In the genomic region with DNA sequence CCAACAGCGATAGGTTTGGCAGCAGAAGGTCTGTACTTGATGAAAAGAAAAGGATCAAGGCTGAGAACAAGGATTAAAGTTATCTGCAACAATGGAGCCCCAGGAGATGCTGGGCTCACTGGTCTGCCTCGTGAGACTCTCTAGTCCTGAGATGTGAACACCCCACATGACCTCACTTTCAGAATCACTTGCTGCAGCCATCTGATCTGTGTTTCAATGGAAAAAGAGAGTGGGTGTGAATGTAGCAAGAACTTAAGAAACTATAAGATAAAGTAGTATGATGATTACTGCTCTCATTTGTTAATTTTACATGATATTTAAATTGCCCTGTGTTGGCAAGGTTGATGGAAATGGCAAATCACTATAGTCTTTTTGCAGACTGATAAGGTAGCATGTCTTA, we compare ENCODE assay signal across 23 mouse cellular contexts. TPM values are rescaled to one million over a fixed set of nuclear protein-coding genes. Genes with fewer than 3 reads are reported as not detected.
DNase-seq lines count a peak whose midpoint lies in the region; ATAC-seq and TF ChIP-seq lines count a peak whose summit lies in the region.
"Had no signal": no experiment of that assay in that cellular context is flagged by ENCODE, and none has a peak within 500 bp of the region (broad histone marks: within the 10 kb centered on the region; RNA-seq: fewer than 3 reads in every experiment).

No protein-coding gene starts in this region.

- ATAC-seq in megakaryocyte-erythroid progenitor cell, adult 5-6 weeks (replicated peaks; ENCODE audit: low FRiP score, low TSS enrichment, poor library complexity, severe bottlenecking), result no peak
- no peak for ATAC-seq in stomach, postnatal 0 days (ENCODE audit: low FRiP score, low TSS enrichment)
- ATAC-seq in forebrain, embryonic 14.5 days, result no peak
- ATAC-seq: forebrain, embryonic 15.5 days; forebrain, postnatal 0 days had no signal

- WGBS in stomach, postnatal 0 days, result 79% methylated on average over 2 of the region's 2 CpGs
- WGBS in forebrain, embryonic 14.5 days, result 71% methylated on average over 2 of the region's 2 CpGs

- H3K9me3 ChIP-seq in CH12.LX (replicated peaks; ENCODE audit: low read length), result no peaks in the 10 kb centered on the region
- no peaks in the 10 kb centered on the region for H3K9me3 ChIP-seq in stomach, postnatal 0 days (ENCODE audit: control insufficient read depth, low read length)
- H3K9me3 ChIP-seq in forebrain, embryonic 14.5 days (replicated peaks; ENCODE audit: control insufficient read depth, low read length), result no peaks in the 10 kb centered on the region
- H3K9me3 ChIP-seq: embryonic facial prominence, embryonic 13.5 days; embryonic facial prominence, embryonic 15.5 days; forebrain, embryonic 10.5 days; forebrain, embryonic 12.5 days; forebrain, embryonic 15.5 days had no signal

- TF ChIP-seq EP300 in CH12.LX (IDR thresholded peaks at IDR 0.05; ENCODE audit: low read length), result peak; percentile 60; the same call in 1 of the 2 replicates
- no peak for TF ChIP-seq EP300 in stomach, postnatal 0 days (optimal IDR thresholded peaks at IDR 0.05)

- no peaks in the 10 kb centered on the region for H3K79me2 ChIP-seq in CH12.LX (replicated peaks; ENCODE audit: control insufficient read depth, extremely low read depth, insufficient read depth, poor library complexity, severe bottlenecking)

- peak; percentile 31 for DNase-seq in CD4-positive, CD25-positive, alpha-beta regulatory T cell, adult 2 months (ENCODE audit: low read depth, low spot score)
- no peak for DNase-seq in CH12.LX (ENCODE audit: extremely low read depth)
- DNase-seq in induced T-regulatory cell, adult 2 months (ENCODE audit: low read depth), result peak; percentile 35
- DNase-seq in stomach, postnatal 0 days (ENCODE audit: low spot score), result no peak
- no peak for DNase-seq in forebrain, embryonic 14.5 days (ENCODE audit: low spot score)
- no peak for DNase-seq in layer of hippocampus, adult 8-10 months (ENCODE audit: low spot score in 2 of 2)
- DNase-seq: adrenal gland, adult 8-10 months; adrenal gland, postnatal 14 days; adrenal gland, postnatal 36 days; cerebellum, adult 18-20 months; cerebellum, adult 8-10 months; cerebellum, adult 9-11 months; cerebellum, postnatal 14 days; cerebellum, postnatal 36 days; embryo, embryonic 11 days; forebrain, postnatal 0 days had no signal

- no peak for TF ChIP-seq CTCF in CH12.LX (conservative IDR thresholded peaks at IDR 0.05 in 1 of 2, IDR thresholded peaks at IDR 0.05 in 1 of 2; ENCODE audit: low read depth in 2 of 2, low read length in 2 of 2)
- TF ChIP-seq CTCF in stomach, postnatal 0 days (IDR thresholded peaks at IDR 0.05; ENCODE audit: low read depth), result no peak

- TF ChIP-seq POLR2A in CH12.LX (IDR thresholded peaks at IDR 0.05; ENCODE audit: low read depth, low read length), result no peak

- H3K4me1 ChIP-seq in CH12.LX (ENCODE audit: control insufficient read depth in 1 of 2, insufficient read depth in 2 of 2), result peaks cover 0 to 5% of the 10 kb centered on the region in 2 experiments; a peak in 1 of 4 replicates
- H3K4me1 ChIP-seq in stomach, postnatal 0 days (replicated peaks; ENCODE audit: control insufficient read depth, insufficient read depth), result no peaks in the 10 kb centered on the region
- no peaks in the 10 kb centered on the region for H3K4me1 ChIP-seq in forebrain, embryonic 14.5 days (ENCODE audit: control insufficient read depth, insufficient read depth, low read length)
- H3K4me1 ChIP-seq: embryonic facial prominence, embryonic 13.5 days; embryonic facial prominence, embryonic 15.5 days; forebrain, embryonic 12.5 days; forebrain, embryonic 15.5 days had no signal

- no peaks in the 10 kb centered on the region for H3K27me3 ChIP-seq in CH12.LX (replicated peaks)
- H3K27me3 ChIP-seq in stomach, postnatal 0 days (ENCODE audit: control insufficient read depth, insufficient read depth, low read length), result no peaks in the 10 kb centered on the region
- no peaks in the 10 kb centered on the region for H3K27me3 ChIP-seq in forebrain, embryonic 14.5 days (replicated peaks; ENCODE audit: control insufficient read depth, insufficient read depth, low read length)
- H3K27me3 ChIP-seq: embryonic facial prominence, embryonic 13.5 days; embryonic facial prominence, embryonic 15.5 days; forebrain, embryonic 12.5 days; forebrain, embryonic 15.5 days had no signal

- TF ChIP-seq RAD21 in CH12.LX (IDR thresholded peaks at IDR 0.05; ENCODE audit: low read depth, low read length), result no peak

- H3K4me3 ChIP-seq in CH12.LX (replicated peaks in 1 of 3; ENCODE audit: low read depth in 2 of 3, low read length in 2 of 3, poor library complexity in 1 of 3), result no peak overlapping the region
- no peak overlapping the region for H3K4me3 ChIP-seq in stomach, postnatal 0 days (ENCODE audit: low read depth, low read length)
- no peak overlapping the region for H3K4me3 ChIP-seq in forebrain, embryonic 14.5 days (ENCODE audit: low read depth, low read length)
- H3K4me3 ChIP-seq: embryonic facial prominence, embryonic 13.5 days; embryonic facial prominence, embryonic 15.5 days; erythroblast, embryonic 14.5 days; forebrain, embryonic 10.5 days; forebrain, embryonic 12.5 days; forebrain, embryonic 15.5 days had no signal

- H3K9ac ChIP-seq in CH12.LX (ENCODE audit: insufficient read depth, low read depth), result no peak overlapping the region
- H3K9ac ChIP-seq in stomach, postnatal 0 days (ENCODE audit: low read length), result no peak overlapping the region
- no peak overlapping the region for H3K9ac ChIP-seq in forebrain, embryonic 14.5 days (ENCODE audit: low read length)
- H3K9ac ChIP-seq: embryonic facial prominence, embryonic 13.5 days; embryonic facial prominence, embryonic 15.5 days; forebrain, embryonic 12.5 days; forebrain, embryonic 15.5 days; forebrain, postnatal 0 days had no signal

- in situ Hi-C loops in CH12.LX (cut with MboI; ENCODE audit: low pct_ligation_motif_present, low pct_unique_long_range_greater_than_20kb, low sequenced_read_pairs), result no loop called here

- H3K27ac ChIP-seq in CH12.LX (ENCODE audit: insufficient read depth, low read depth), result no peak overlapping the region
- no peak overlapping the region for H3K27ac ChIP-seq in stomach, postnatal 0 days (replicated peaks)
- H3K27ac ChIP-seq in forebrain, embryonic 14.5 days (ENCODE audit: low read depth, low read length), result no peak overlapping the region
- H3K27ac ChIP-seq: embryonic facial prominence, embryonic 13.5 days; embryonic facial prominence, embryonic 15.5 days; forebrain, embryonic 10.5 days; forebrain, embryonic 12.5 days; forebrain, embryonic 15.5 days had no signal

- H3K4me2 ChIP-seq in CH12.LX (ENCODE audit: insufficient read depth, low read depth, poor library complexity, severe bottlenecking), result no peak overlapping the region
- no peak overlapping the region for H3K4me2 ChIP-seq in stomach, postnatal 0 days (replicated peaks; ENCODE audit: low read depth)
- no peak overlapping the region for H3K4me2 ChIP-seq in forebrain, embryonic 14.5 days (ENCODE audit: low read length)
- H3K4me2 ChIP-seq: embryonic facial prominence, embryonic 13.5 days; embryonic facial prominence, embryonic 15.5 days; forebrain, embryonic 12.5 days; forebrain, embryonic 15.5 days had no signal

- no peaks in the 10 kb centered on the region for H3K36me3 ChIP-seq in CH12.LX (replicated peaks in 1 of 2; ENCODE audit: control insufficient read depth in 1 of 2, insufficient read depth in 1 of 2, low read length in 1 of 2)
- no peaks in the 10 kb centered on the region for H3K36me3 ChIP-seq in stomach, postnatal 0 days (ENCODE audit: control insufficient read depth, insufficient read depth, low read length)
- H3K36me3 ChIP-seq in forebrain, embryonic 14.5 days (ENCODE audit: control insufficient read depth, insufficient read depth, low read length), result no peaks in the 10 kb centered on the region
- H3K36me3 ChIP-seq: embryonic facial prominence, embryonic 13.5 days; embryonic facial prominence, embryonic 15.5 days; forebrain, embryonic 10.5 days; forebrain, embryonic 12.5 days; forebrain, embryonic 15.5 days had no signal

- dilution Hi-C loops in CH12.LX (cut with MboI; ENCODE audit: extremely low pct_ligation_motif_present, extremely low pct_unique_long_range_greater_than_20kb, low sequenced_read_pairs), result no loop called here

TF ChIP-seq in CH12.LX, 34 proteins besides CTCF, POLR2A, EP300 and RAD21:
- no peak for TF ChIP-seq NRF1 (IDR thresholded peaks at IDR 0.05; ENCODE audit: low read depth, low read length)
- TF ChIP-seq JUND (conservative IDR thresholded peaks at IDR 0.05; ENCODE audit: low read depth, low read length), result no peak
- TF ChIP-seq USF1 (IDR thresholded peaks at IDR 0.05; ENCODE audit: low read depth, low read length), result no peak
- no peak for TF ChIP-seq MAZ (IDR thresholded peaks at IDR 0.05; ENCODE audit: low read depth, low read length)
- no peak for TF ChIP-seq ZC3H11A (IDR thresholded peaks at IDR 0.05; ENCODE audit: low read depth, low read length)
- TF ChIP-seq MAX (IDR thresholded peaks at IDR 0.05; ENCODE audit: low read length), result no peak
- peak; percentile 64; the same call in 1 of the 2 replicates for TF ChIP-seq IRF4 (IDR thresholded peaks at IDR 0.05; ENCODE audit: low read depth, low read length)
- no peak for TF ChIP-seq ELF1 (IDR thresholded peaks at IDR 0.05; ENCODE audit: low read depth, low read length)
- TF ChIP-seq ETS1 (conservative IDR thresholded peaks at IDR 0.05; ENCODE audit: low read depth, low read length), result peak; percentile 37
- TF ChIP-seq MEF2A (IDR thresholded peaks at IDR 0.05; ENCODE audit: borderline replicate concordance, low read depth, low read length), result no peak
- TF ChIP-seq PAX5 (IDR thresholded peaks at IDR 0.05; ENCODE audit: low read length), result no peak
- TF ChIP-seq BHLHE40 (IDR thresholded peaks at IDR 0.05; ENCODE audit: low read depth, low read length), result no peak; the same call in 1 of the 2 replicates
- no peak for TF ChIP-seq ZNF384 (IDR thresholded peaks at IDR 0.05; ENCODE audit: low read depth, low read length)
- TF ChIP-seq SIN3A (IDR thresholded peaks at IDR 0.05; ENCODE audit: low read length), result no peak
- no peak for TF ChIP-seq GABPA (IDR thresholded peaks at IDR 0.05; ENCODE audit: insufficient replicate concordance, low read depth, low read length)
- no peak for TF ChIP-seq ZKSCAN1 (IDR thresholded peaks at IDR 0.05; ENCODE audit: borderline replicate concordance, low read depth, low read length)
- no peak; the same call in 1 of the 2 replicates for TF ChIP-seq JUN (IDR thresholded peaks at IDR 0.05; ENCODE audit: insufficient read depth, low read depth, low read length)

RNA-seq across cellular contexts. Expression of a gene that starts 36.6 kb away (rescaled TPM):
- 7.6 and 9.4 TPM in 2 replicates for total RNA-seq in CH12.LX (2012; rRNA removed)
- 12.9 and 13.2 TPM in 2 replicates for total RNA-seq in CH12.LX (2014; rRNA removed)
- 18.2 and 20.7 TPM in 2 replicates for polyA plus RNA-seq in CH12.LX (2012; ENCODE audit: insufficient read length, low read depth)
- total RNA-seq in megakaryocyte-erythroid progenitor cell, adult 5-6 weeks (2014; fragmentation: Nextera tagmentation), result 20.6 and 22.3 TPM in 2 replicates
- total RNA-seq in megakaryocyte-erythroid progenitor cell, adult 5-6 weeks (2017), result 13.1 and 14.8 TPM in 2 replicates
- polyA plus RNA-seq in stomach, postnatal 0 days (2015; fragmentation: Nextera tagmentation; extraction: Ambion mirVana), result 2.5 and 2.6 TPM in 2 replicates
- polyA plus RNA-seq in forebrain, embryonic 14.5 days (2014; fragmentation: Nextera tagmentation; extraction: Ambion mirVana), result 6.3 and 6.5 TPM in 2 replicates
- total RNA-seq in layer of hippocampus, adult 8-10 months (2022), result 10 to 100 TPM; 24.1 to 27.6 (median 25.0) TPM

Comparison
In these comparisons a context has a peak if more than half of its experiments do, and no peak if none do; other contexts are left out.
1. DNase-seq: peak in CD4-positive, CD25-positive, alpha-beta regulatory T cell, adult 2 months (single experiment) and induced T-regulatory cell, adult 2 months (single experiment); none in CH12.LX (single experiment), stomach, postnatal 0 days (single experiment), forebrain, embryonic 14.5 days (single experiment) and layer of hippocampus, adult 8-10 months (0 of 2).